Mouse (Mus musculus) central nervous system, embryonic 14 days (tissue): ENCODE data around the gene Dsn1. TPM values are rescaled to one million over a fixed set of nuclear protein-coding genes. Genes with fewer than 3 reads are reported as not detected.

Experiments
- polyA plus RNA-seq: library from polyadenylated mRNA; depleted of rRNA; stranded (reverse); fragments of >200 nt; gene quantifications from 2 replicates; pipeline ENCODE4 v1.2.3, GENCODE M21; 2012; rRNA removed

Gene Dsn1
- polyA plus RNA-seq, result 17.1 and 21.8 TPM in 2 replicates

GRCm38 (mm10) chr2:157006511-157007233 is at the start of gene Dsn1:
TSS of gene Dsn1 (minus strand) at chr2:157007154.

DNA sequence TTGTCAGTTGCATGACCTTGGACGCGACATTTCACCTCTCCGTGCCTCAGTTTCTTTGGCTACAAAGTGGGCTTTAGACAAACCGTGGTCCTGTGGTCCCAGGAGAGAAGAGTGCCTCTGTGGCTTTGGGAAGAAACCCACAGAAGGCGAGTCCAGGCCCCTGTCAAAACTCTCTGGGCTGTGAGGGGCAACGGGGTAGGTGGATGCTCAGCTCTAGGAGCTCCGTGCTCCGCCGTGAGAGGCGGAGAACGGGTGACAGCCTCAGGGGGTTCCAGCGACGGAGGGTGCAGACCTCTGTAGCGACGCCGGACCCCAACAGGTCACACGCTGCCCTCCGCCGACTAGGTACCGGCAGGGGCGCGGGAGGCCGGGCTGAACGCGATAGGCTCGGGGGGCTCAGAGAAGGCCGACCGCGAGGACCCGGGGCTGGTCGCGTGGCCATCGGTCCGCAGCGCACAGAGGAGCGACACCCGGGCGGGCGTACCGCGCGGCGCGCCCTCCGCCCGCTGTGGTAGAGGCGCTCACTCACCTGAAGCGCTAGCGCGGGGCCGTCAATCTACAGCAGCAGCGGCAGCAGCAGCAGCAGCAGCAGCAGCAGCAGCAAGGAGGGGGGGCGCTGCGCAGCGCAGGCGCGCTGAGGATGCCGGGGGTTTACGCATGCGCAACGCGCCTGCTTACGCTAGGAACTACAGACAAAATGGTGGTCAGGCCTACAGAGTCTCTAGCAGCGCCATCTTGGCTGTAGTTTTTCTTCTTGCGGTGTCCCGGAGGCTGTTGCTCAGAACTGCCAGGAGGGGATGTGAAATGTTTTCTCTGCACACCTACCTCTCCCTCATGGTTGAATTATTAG is 15.3 kb downstream of the Dsn1 start, which contains the start of gene Ndrg3:
Gene Ndrg3 (minus strand): TSS at position 587 of the 850 bp plus-strand sequence.

Other genes starting within 250 kb of the Dsn1 start
- gene Myl9, start 231.7 kb downstream of the Dsn1 start, polyA plus RNA-seq, result 28.0 and 48.6 TPM in 2 replicates
- gene Tgif2, start 167.1 kb downstream of the Dsn1 start, polyA plus RNA-seq, result 34.8 and 43.8 TPM in 2 replicates
- gene 4930518I15Rik, start 149.2 kb downstream of the Dsn1 start, polyA plus RNA-seq, result 4.2 and 4.7 TPM in 2 replicates
- gene Rab5if, start 144.0 kb downstream of the Dsn1 start, polyA plus RNA-seq, result 104 TPM in 2 replicates
- gene Sla2, start 120.0 kb downstream of the Dsn1 start, polyA plus RNA-seq, result 0.06 TPM in 2 replicates
- 112 and 118 TPM in 2 replicates for gene Ndrg3, start 15.1 kb downstream of the Dsn1 start, polyA plus RNA-seq
- gene Soga1, start 72.1 kb upstream of the Dsn1 start, polyA plus RNA-seq, result 21.5 and 22.0 TPM in 2 replicates
- 0.14 TPM in 2 replicates for gene Tldc2, start 79.9 kb upstream of the Dsn1 start, polyA plus RNA-seq
- 21.3 and 24.9 TPM in 2 replicates for gene Samhd1, start 128.1 kb upstream of the Dsn1 start, polyA plus RNA-seq
- 15.1 and 18.8 TPM in 2 replicates for gene Rbl1, start 197.4 kb upstream of the Dsn1 start, polyA plus RNA-seq